In genomic region chr14:29228976-29229716, GRCm38 (mm10) we compare ENCODE assay signal across 12 mouse cellular contexts.
DNase-seq lines count a peak whose midpoint lies in the region; ATAC-seq and TF ChIP-seq lines count a peak whose summit lies in the region.
"Had no signal": no experiment of that assay in that cellular context is flagged by ENCODE, and none has a peak within 500 bp of the region (broad histone marks: within the 10 kb centered on the region; RNA-seq: fewer than 3 reads in every experiment).

No protein-coding gene starts in this region.

- no peaks in the 10 kb centered on the region for H3K9me3 ChIP-seq in embryonic facial prominence, embryonic 12.5 days
- no peaks in the 10 kb centered on the region for H3K9me3 ChIP-seq in embryonic facial prominence, embryonic 10.5 days
- H3K9me3 ChIP-seq: heart, embryonic 15.5 days had no signal

- DNase-seq in embryonic facial prominence, embryonic 10.5 days (ENCODE audit: low spot score) = no peak
- peak; percentile 31 for DNase-seq in retina, postnatal 1 day
- no peak for DNase-seq in retina, embryonic 14.5 days (ENCODE audit: low spot score)
- DNase-seq in mesoderm, embryonic 11.5 days (ENCODE audit: low read depth, low spot score) = peak; percentile 39
- DNase-seq in adrenal gland, postnatal 4 days (ENCODE audit: low spot score in 2 of 2) = no peak
- no peak for DNase-seq in thymus, adult 2 months
- DNase-seq in adrenal gland, postnatal 25 days = no peak
- DNase-seq: cerebellum, adult 9-10 months; right cerebral cortex, adult 18-20 months had no signal

- no peak overlapping the region for H3K4me3 ChIP-seq in embryonic facial prominence, embryonic 12.5 days
- no peak overlapping the region for H3K4me3 ChIP-seq in embryonic facial prominence, embryonic 10.5 days
- no peak overlapping the region for H3K4me3 ChIP-seq in thymus, adult 2 months (ENCODE audit: control insufficient read depth, insufficient read depth, low read length)
- H3K4me3 ChIP-seq: heart, embryonic 15.5 days had no signal

- no peak for TF ChIP-seq CTCF in thymus, adult 2 months (IDR thresholded peaks at IDR 0.05; ENCODE audit: borderline replicate concordance, control insufficient read depth, extremely low read depth, insufficient read depth, low read length, poor library complexity)

- WGBS in embryonic facial prominence, embryonic 12.5 days = 46% methylated on average over 19 of the region's 19 CpGs
- WGBS in embryonic facial prominence, embryonic 10.5 days = 58% methylated on average over 19 of the region's 19 CpGs
- WGBS in thymus, adult 2 months = 75% methylated on average over 19 of the region's 19 CpGs

- no peak overlapping the region for H3K4me2 ChIP-seq in embryonic facial prominence, embryonic 12.5 days (replicated peaks)
- H3K4me2 ChIP-seq: heart, embryonic 15.5 days had no signal

- ATAC-seq in embryonic facial prominence, embryonic 12.5 days (ENCODE audit: insufficient number of reproducible peaks, insufficient read depth, low FRiP score, low TSS enrichment) = no peak

- peak overlapping the region; percentile 17; the same call in 1 of the 2 replicates for H3K27ac ChIP-seq in embryonic facial prominence, embryonic 12.5 days
- no peak overlapping the region for H3K27ac ChIP-seq in embryonic facial prominence, embryonic 10.5 days (replicated peaks)
- H3K27ac ChIP-seq in thymus, adult 2 months (ENCODE audit: control insufficient read depth, insufficient read depth, low read length) = no peak overlapping the region

- peaks cover 6% of the 10 kb centered on the region; the same call in 1 of the 2 replicates for H3K4me1 ChIP-seq in embryonic facial prominence, embryonic 12.5 days
- peaks cover 11% of the 10 kb centered on the region for H3K4me1 ChIP-seq in embryonic facial prominence, embryonic 10.5 days
- no peaks in the 10 kb centered on the region for H3K4me1 ChIP-seq in thymus, adult 2 months (replicated peaks; ENCODE audit: control insufficient read depth, insufficient read depth, low read length)

- TF ChIP-seq POLR2A in thymus, adult 2 months (IDR thresholded peaks at IDR 0.05; ENCODE audit: control insufficient read depth, extremely low read depth, insufficient read depth, low read length, poor library complexity) = no peak

- H3K27me3 ChIP-seq in embryonic facial prominence, embryonic 12.5 days = no peaks in the 10 kb centered on the region
- H3K27me3 ChIP-seq in embryonic facial prominence, embryonic 10.5 days (replicated peaks; ENCODE audit: low read depth, poor library complexity, severe bottlenecking) = no peaks in the 10 kb centered on the region
- H3K27me3 ChIP-seq in thymus, adult 2 months (ENCODE audit: control insufficient read depth, insufficient read depth, low read length) = no peaks in the 10 kb centered on the region
- H3K27me3 ChIP-seq: heart, embryonic 15.5 days had no signal

- H3K36me3 ChIP-seq in embryonic facial prominence, embryonic 12.5 days = no peaks in the 10 kb centered on the region
- no peaks in the 10 kb centered on the region for H3K36me3 ChIP-seq in embryonic facial prominence, embryonic 10.5 days (replicated peaks)
- no peaks in the 10 kb centered on the region for H3K36me3 ChIP-seq in thymus, adult 2 months (ENCODE audit: control insufficient read depth, insufficient read depth, low read length)
- H3K36me3 ChIP-seq: G1E; heart, embryonic 15.5 days had no signal

- no peak overlapping the region for H3K9ac ChIP-seq in embryonic facial prominence, embryonic 12.5 days
- H3K9ac ChIP-seq: heart, embryonic 15.5 days had no signal

Comparison
In these comparisons a context has a peak if more than half of its experiments do, and no peak if none do; other contexts are left out.
1. DNase-seq: peak in retina, postnatal 1 day (single experiment) and mesoderm, embryonic 11.5 days (single experiment); none in embryonic facial prominence, embryonic 10.5 days (single experiment), retina, embryonic 14.5 days (single experiment), adrenal gland, postnatal 4 days (0 of 2), thymus, adult 2 months (single experiment) and adrenal gland, postnatal 25 days (single experiment).